Mouse (Mus musculus) left cerebral cortex, postnatal 25 days (tissue): ENCODE measurements around the gene Krtap6-5. TPM values are rescaled to one million over a fixed set of nuclear protein-coding genes. Genes with fewer than 3 reads are reported as not detected.
"Not testable (repeated sequence)": the region's sequence is repeated elsewhere in the genome, so short reads cannot be mapped to it uniquely, and the experiment has no call there.

ENCODE experiments used
- DNase-seq, 2 experiments: peaks; one replicate each; pipeline ENCODE4 v3.0.0; 2022; ENCODE audit warnings: low spot score in 2 of 2, mixed read lengths in 1 of 2
- intact Hi-C: fragments of 180-260 bp; cut with DNase I; formaldehyde crosslinking; loops from one replicate; pipeline ENCODE4 v1.15.1; 2025
- total RNA-seq, 2 experiments: library from RNA; stranded (reverse); gene quantifications; 2 replicates each; pipeline ENCODE4 v1.2.3; 2021

The Krtap6-5 gene
- not detected for total RNA-seq

GRCm38 (mm10) chr16:89047783-89048182 lies at the start of gene Krtap6-5:
Krtap6-5 (minus strand) TSS chr16:89047883.
- no peak for DNase-seq
- intact Hi-C loops: no loop called here

GRCm38 (mm10) chr16:89071041-89071440 lies 23.4 kb upstream of the Krtap6-5 start:
- intact Hi-C loops, DNase-seq: not testable (repeated sequence)

- intact Hi-C loops, DNase-seq: not testable (repeated sequence)
Measured at GRCm38 (mm10) chr16:89063902-89064301, 16.2 kb upstream of the Krtap6-5 start, which contains the start of gene 1110025L11Rik. 1110025L11Rik (minus strand) TSS chr16:89064002.

- intact Hi-C loops, DNase-seq: not testable (repeated sequence)
Measured at GRCm38 (mm10) chr16:89041372-89041771, 6.3 kb downstream of the Krtap6-5 start, which contains the start of gene Gm10228. Gm10228 (minus strand) TSS chr16:89041472.

GRCm38 (mm10) chr16:89031399-89031798 lies 16.3 kb downstream of the Krtap6-5 start, which contains the start of gene Krtap6-1:
Krtap6-1 (plus strand) TSS chr16:89031699.
- intact Hi-C loops, DNase-seq: not testable (repeated sequence)

- intact Hi-C loops, DNase-seq: not testable (repeated sequence)
Measured at GRCm38 (mm10) chr16:89014984-89015383, 32.7 kb downstream of the Krtap6-5 start, which contains the start of gene Gm10229. Gm10229 (plus strand) TSS chr16:89015284.

GRCm38 (mm10) chr16:89013973-89014372 lies 33.7 kb downstream of the Krtap6-5 start:
- no peak for DNase-seq
- intact Hi-C loops: no loop called here

GRCm38 (mm10) chr16:89010659-89011058 lies 37.0 kb downstream of the Krtap6-5 start, which contains the start of gene Krtap22-2:
Krtap22-2 (minus strand) TSS chr16:89010759.
- no peak for DNase-seq
- intact Hi-C loops: no loop called here

Other genes starting within 250 kb of the Krtap6-5 start
- not detected for gene Gm20741, start 235.7 kb downstream of the Krtap6-5 start, total RNA-seq
- gene Krtap15, start 227.7 kb downstream of the Krtap6-5 start, total RNA-seq: not detected
- gene Krtap14, start 221.7 kb downstream of the Krtap6-5 start, total RNA-seq: not detected
- gene Krtap19-1, start 178.5 kb downstream of the Krtap6-5 start, total RNA-seq: not detected
- not detected for gene Krtap19-2, start 173.6 kb downstream of the Krtap6-5 start, total RNA-seq
- not detected for gene Krtap19-3, start 169.8 kb downstream of the Krtap6-5 start, total RNA-seq
- gene Krtap19-4, start 162.8 kb downstream of the Krtap6-5 start, total RNA-seq: not detected
- not detected for gene Krtap19-5, start 151.4 kb downstream of the Krtap6-5 start, total RNA-seq
- not detected for gene Krtap19-9b, start 115.6 kb downstream of the Krtap6-5 start, total RNA-seq
- not detected for gene Krtap16-3, start 85.0 kb downstream of the Krtap6-5 start, total RNA-seq
- gene Krtap22-2, start 37.1 kb downstream of the Krtap6-5 start, total RNA-seq: not detected
- not detected for gene Gm10229, start 32.6 kb downstream of the Krtap6-5 start, total RNA-seq
- not detected for gene Krtap6-1, start 16.2 kb downstream of the Krtap6-5 start, total RNA-seq
- gene Gm10228, start 6.4 kb downstream of the Krtap6-5 start, total RNA-seq: not detected
- gene 1110025L11Rik, start 16.1 kb upstream of the Krtap6-5 start, total RNA-seq: not detected
- gene Krtap6-3, start 36.1 kb upstream of the Krtap6-5 start, total RNA-seq: not detected
- gene Gm6358, start 93.0 kb upstream of the Krtap6-5 start, total RNA-seq: not detected
- not detected for gene Gm10061, start 103.2 kb upstream of the Krtap6-5 start, total RNA-seq
- not detected for gene Gm9789, start 110.1 kb upstream of the Krtap6-5 start, total RNA-seq
- gene Gm7735, start 121.6 kb upstream of the Krtap6-5 start, total RNA-seq: not detected
- not detected for gene 1110057P08Rik, start 126.9 kb upstream of the Krtap6-5 start, total RNA-seq
- gene Krtap20-2, start 158.0 kb upstream of the Krtap6-5 start, total RNA-seq: not detected